Mouse (Mus musculus) gastrocnemius, adult 2 months (tissue): Measurements from ENCODE around the gene Zfhx3. TPM values are rescaled to one million over a fixed set of nuclear protein-coding genes. Genes with fewer than 3 reads are reported as not detected.

Experiments
- DNase-seq: peaks from one replicate; pipeline ENCODE4 v3.0.0; 2022
- H3K27ac ChIP-seq: fragments of 200-600 bp; 2 replicates; pipeline ENCODE4 v1.8.1; 2022; ENCODE audit warnings: mild to moderate bottlenecking
- H3K4me3 ChIP-seq: fragments of 200-600 bp; 2 replicates; pipeline ENCODE4 v1.8.1; 2022; ENCODE audit warnings: mild to moderate bottlenecking, moderate library complexity
- CTCF ChIP-seq: fragments of 200-600 bp; IDR thresholded peaks from 2 replicates; pipeline ENCODE4 v1.8.1; 2022; ENCODE audit warnings: antibody characterized with exemption, mild to moderate bottlenecking, moderate library complexity
- intact Hi-C: fragments of 180-260 bp; cut with DNase I; formaldehyde crosslinking; loops from one replicate; pipeline ENCODE4 v1.15.1; 2025
- total RNA-seq, 2 experiments: library from RNA; stranded (reverse); gene quantifications; 2 replicates each; pipeline ENCODE4 v1.2.3; 2021

Zfhx3 gene
- total RNA-seq, 2 experiments from 2014 or later: 14.1 to 17.7 TPM

GRCm38 (mm10) chr8:108026557-108027440, 84.4 kb downstream of the Zfhx3 start:
- TF ChIP-seq CTCF: no peak
- intact Hi-C loops: no loop called here
- Histone ChIP-seq H3K4me3 (peak overlapping the region; percentile 51), H3K27ac (no peak overlapping the region)
- DNase-seq: no peak

GRCm38 (mm10) chr8:108027561-108028025, 85.1 kb downstream of the Zfhx3 start:
- Histone ChIP-seq H3K27ac (peak overlapping the region; percentile 38; the same call in 1 of the 2 replicates), H3K4me3 (peak overlapping the region; percentile 51)
- intact Hi-C loops: no loop called here
- DNase-seq: no peak
- no peak for TF ChIP-seq CTCF

DNA sequence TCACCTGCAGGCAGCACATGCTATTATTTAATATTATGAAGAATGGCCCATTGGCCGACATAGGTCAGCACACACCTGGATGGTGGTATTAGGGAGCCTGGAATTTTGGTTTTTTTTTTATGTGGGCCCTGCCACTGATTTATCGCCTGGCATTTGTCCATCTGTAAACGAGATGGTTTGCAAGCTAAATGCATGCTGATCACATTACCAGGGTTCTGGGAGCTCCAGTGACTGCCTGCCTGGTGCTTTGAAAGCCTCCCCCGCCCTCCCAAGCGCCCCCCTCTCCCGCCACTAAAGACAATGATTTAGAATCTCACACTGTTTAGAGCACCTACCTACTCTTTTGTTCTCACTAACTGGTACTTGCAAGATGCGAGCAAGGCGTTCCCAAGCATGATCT, 86.0 kb downstream of the Zfhx3 start:
- intact Hi-C loops: no loop called here
- DNase-seq: no peak
- no peak overlapping the region for H3K4me3 ChIP-seq
- TF ChIP-seq CTCF: no peak
- no peak overlapping the region for H3K27ac ChIP-seq

- H3K27ac ChIP-seq: no peak overlapping the region
- no peak for TF ChIP-seq CTCF
- no peak for DNase-seq
- no peak overlapping the region for H3K4me3 ChIP-seq
- intact Hi-C loops: no loop called here
These were observed 88.7 kb downstream of the Zfhx3 start for GRCm38 (mm10) chr8:108031159-108031558.

GRCm38 (mm10) chr8:108034070-108034469, 91.6 kb downstream of the Zfhx3 start:
- Histone ChIP-seq H3K27ac (peak overlapping the region; percentile 28; the same call in 1 of the 2 replicates), H3K4me3 (no peak overlapping the region)
- DNase-seq: no peak
- no peak for TF ChIP-seq CTCF
- intact Hi-C loops: no loop called here

DNA sequence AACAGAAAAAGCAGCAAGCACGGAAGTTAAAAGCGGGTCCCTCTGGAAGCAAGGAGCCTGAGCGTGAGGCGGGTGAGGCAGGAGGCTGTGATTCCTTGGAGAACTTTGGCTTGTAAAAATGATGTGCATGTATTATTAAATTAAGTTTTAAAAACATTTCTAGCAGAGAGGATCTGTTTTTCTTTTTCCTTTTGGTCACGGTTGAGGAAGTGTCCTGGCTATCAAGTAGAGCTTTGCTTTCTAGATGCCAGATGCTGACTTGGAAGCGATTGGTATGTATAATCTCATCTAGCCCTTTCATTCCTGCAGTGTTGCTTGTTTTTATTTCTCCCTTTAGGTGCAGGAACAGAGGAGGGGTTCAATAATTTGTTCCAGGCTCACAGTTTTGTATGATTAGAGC, 92.3 kb downstream of the Zfhx3 start:
- H3K4me3 ChIP-seq: no peak overlapping the region
- TF ChIP-seq CTCF: no peak
- intact Hi-C loops: no loop called here
- DNase-seq: no peak
- H3K27ac ChIP-seq: peak overlapping the region; percentile 28; the same call in 1 of the 2 replicates

- DNase-seq: no peak
- no peak overlapping the region for H3K4me3 ChIP-seq
- peak overlapping the region; percentile 56 for H3K27ac ChIP-seq
- no peak for TF ChIP-seq CTCF
- intact Hi-C loops: no loop called here
These were observed 101.2 kb downstream of the Zfhx3 start for GRCm38 (mm10) chr8:108043618-108044017.

- no peak for DNase-seq
- no peak for TF ChIP-seq CTCF
- intact Hi-C loops: no loop called here
- no peak overlapping the region for H3K4me3 ChIP-seq
- H3K27ac ChIP-seq: peak overlapping the region; percentile 56
These were observed 101.7 kb downstream of the Zfhx3 start for GRCm38 (mm10) chr8:108044185-108044584.

DNA sequence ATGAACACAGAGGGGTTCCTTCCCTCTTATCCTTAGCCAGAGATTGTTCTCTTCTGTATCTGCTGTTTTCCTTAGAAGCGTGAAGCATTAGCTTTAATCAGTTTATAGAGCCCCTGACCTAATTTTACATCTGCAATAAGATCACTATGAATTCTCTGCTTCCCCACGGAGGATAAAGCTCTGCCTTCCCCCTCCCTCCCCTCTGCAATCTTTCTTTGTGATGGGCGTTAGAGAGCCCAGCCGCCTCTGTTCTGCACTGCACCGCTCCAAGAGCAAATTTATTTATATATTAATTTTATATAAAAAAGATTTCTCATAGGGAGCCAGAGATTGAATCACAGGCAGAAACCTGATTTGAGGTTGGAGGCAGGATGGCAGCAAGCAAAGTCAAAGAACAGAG, 113.8 kb downstream of the Zfhx3 start:
- intact Hi-C loops: no loop called here
- TF ChIP-seq CTCF: no peak
- Histone ChIP-seq H3K4me3 (no peak overlapping the region), H3K27ac (no peak overlapping the region)
- DNase-seq: no peak

DNA sequence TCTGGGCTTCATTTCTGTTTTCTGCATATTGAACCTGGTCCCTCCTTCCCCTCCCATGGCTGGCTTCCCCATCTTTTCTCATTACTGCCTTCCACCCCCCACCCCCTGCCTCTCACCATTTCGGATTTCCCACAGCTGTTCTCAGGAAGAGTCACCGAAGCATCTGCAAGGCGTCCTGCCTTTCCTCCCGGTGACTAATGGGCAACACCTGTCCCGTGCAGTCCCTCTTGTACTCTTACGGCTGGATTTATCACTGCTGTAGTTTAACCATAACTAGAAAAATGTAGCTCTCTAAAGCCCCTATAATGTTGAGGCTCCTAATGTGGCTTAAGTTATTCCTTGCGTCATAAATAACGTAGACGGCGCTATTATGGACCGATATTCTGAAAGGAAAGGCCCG, 119.5 kb downstream of the Zfhx3 start:
- no peak overlapping the region for H3K27ac ChIP-seq
- intact Hi-C loops: no loop called here
- no peak for TF ChIP-seq CTCF
- no peak for DNase-seq
- no peak overlapping the region for H3K4me3 ChIP-seq

DNA sequence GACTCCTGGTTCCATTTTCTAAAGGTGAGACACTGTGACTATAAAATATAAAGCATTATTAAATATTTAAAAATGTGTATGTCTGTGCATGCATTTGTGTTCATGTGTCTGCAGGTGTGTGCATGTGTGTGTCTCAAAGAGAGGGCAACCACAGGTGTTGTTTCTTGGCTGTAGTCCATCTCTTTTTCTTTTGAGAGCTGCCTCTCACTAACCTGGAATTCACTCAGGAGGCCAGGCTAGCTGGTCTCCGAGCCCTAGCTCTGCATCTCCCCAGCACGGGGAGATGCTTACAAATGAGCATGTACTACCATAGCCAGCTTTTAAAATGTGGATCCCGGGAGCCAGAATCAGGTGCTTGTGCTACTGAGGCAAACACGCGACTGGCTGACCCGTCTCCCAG, 124.7 kb downstream of the Zfhx3 start:
- DNase-seq: no peak
- H3K27ac ChIP-seq: no peak overlapping the region
- intact Hi-C loops: no loop called here
- TF ChIP-seq CTCF: no peak
- H3K4me3 ChIP-seq: no peak overlapping the region

DNA sequence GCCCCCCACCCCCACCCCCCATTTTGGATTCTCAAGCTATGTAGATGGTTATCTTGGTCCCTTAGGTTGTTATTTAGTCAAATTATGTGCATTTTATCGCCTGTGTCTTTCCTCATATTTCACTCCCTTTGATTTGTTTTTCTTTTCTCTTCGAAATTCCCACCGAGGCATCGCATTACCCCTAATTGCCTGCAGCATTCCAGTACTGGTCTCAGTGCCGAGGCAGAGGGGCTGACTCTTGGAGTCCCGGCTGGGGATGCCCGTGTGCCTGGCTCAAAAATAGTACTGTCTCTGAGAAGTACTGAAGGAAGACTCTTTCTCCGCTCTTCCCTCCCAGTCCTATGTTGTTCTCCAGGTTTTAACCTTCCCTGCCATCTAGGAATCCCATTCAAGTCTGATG, 125.8 kb downstream of the Zfhx3 start:
- no peak for DNase-seq
- H3K27ac ChIP-seq: no peak overlapping the region
- intact Hi-C loops: no loop called here
- H3K4me3 ChIP-seq: no peak overlapping the region
- no peak for TF ChIP-seq CTCF

DNA sequence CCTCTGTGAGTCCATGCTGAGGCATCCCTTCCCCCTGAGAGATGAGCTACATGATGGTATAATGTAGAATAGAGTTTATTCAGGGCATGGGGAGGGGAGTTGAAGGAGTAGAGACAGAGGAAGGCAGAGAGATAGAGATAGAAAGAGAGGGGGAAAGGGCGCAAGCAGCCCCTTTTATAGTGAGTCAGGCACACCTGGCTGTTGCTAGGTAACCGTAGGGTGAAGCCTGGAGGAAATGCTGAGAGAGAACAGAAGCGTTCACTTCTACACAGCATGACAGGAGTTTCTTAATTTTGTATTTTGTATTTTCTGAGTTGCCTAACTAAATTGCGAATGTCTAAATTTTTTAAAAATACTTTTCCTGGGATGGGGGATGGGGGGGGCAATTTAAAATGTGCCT, 128.0 kb downstream of the Zfhx3 start:
- intact Hi-C loops: no loop called here
- DNase-seq: no peak
- Histone ChIP-seq H3K4me3 (no peak overlapping the region), H3K27ac (no peak overlapping the region)
- TF ChIP-seq CTCF: no peak

GRCm38 (mm10) chr8:108072126-108072746, 129.8 kb downstream of the Zfhx3 start:
- no peak for DNase-seq
- Histone ChIP-seq H3K4me3 (no peak overlapping the region), H3K27ac (no peak overlapping the region)
- intact Hi-C loops: no loop called here
- no peak for TF ChIP-seq CTCF
